Mouse (Mus musculus) fibroblast of lung, adult 2 months (primary cell): ENCODE results near the gene Mbd3l2.
"Not testable (repeated sequence)": the region's sequence is repeated elsewhere in the genome, so short reads cannot be mapped to it uniquely, and the experiment has no call there.

ENCODE experiments used
- DNase-seq: peaks from one replicate; pipeline ENCODE4 v3.0.0-alpha.2; 2011; ENCODE audit warnings: low read depth

The Mbd3l2 gene

DNA sequence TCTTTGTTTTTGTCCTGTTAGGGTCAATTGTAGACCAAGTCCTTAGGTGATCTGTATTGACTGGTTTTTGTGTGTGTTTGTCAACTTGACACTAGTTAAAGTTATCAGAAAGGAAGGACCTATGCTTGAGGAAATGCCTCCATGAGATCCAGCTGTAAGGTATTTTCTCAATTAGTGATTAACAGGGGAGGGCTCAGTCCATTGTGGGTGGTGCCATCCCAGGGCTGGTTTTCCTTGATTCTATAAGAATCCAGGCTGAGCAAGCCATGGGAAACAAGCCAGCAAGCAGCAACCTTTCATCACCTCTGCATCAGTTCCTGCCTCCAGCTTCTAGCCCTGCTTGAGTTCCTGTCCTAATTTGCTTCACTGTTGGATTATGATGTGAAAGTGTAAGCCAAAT lies at the start of gene Mbd3l2:
Mbd3l2 (plus strand) TSS at position 301 of the 400 bp plus-strand sequence.
- no peak for DNase-seq

DNA sequence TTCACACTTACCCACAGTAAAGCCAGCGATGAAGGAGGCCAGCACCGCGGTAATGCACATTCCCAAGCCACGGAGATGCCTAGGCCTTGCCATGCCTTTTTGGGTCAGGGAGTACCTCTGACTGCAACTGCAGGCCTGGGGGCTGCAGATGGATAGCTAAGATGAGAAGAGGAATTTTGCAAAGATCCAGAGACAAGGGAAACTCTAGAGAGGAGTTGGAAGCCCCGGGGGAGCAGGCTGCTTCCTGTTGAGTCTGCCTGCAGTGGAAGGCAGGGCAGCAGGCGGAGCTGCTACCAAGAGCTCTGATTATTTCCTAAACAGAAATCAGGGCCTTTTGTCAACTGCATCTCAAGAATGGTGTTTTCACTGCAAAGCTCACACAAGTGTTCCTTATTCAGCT lies 44.7 kb upstream of the Mbd3l2 start:
- DNase-seq: no peak

DNA sequence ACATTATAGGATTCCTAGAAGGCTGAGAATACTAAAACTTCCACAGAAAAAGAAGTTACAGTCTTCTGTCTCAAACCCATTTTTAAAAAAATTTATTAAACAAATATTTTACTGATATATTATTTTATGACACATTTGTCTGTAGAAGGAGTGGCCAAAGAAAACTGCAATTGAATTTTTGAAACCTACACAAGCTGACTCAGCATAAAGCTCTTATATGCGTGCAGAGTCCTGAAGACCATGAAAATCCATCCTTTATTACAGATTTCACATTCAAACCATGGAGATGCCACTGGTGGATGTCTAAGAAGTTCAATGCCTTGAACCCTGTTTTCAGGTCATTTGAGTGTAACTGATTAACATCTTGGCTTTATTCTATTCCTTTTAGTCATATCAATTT lies 30.8 kb upstream of the Mbd3l2 start:
- no peak for DNase-seq

DNA sequence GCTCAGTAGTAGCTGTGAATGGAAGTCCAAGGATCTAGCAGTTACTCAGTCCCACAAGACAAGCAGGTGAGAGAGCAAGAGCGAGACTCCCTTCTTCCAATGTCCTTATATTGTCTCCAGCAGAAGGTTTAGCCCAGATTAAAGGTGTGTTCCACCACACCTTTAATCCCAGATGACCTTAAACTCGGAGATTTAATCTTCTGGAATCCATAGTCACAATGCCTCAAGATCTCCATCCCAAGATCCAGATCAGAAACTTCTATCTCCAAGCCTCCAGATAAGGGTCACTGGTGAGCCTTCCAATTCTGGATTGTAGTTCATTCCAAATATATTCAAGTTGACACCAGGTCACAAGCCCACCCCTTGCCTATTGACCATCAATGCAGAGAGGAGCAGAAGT lies 27.6 kb upstream of the Mbd3l2 start, which contains the start of gene Naalad2:
Naalad2 (minus strand) TSS at position 101 of the 400 bp plus-strand sequence.
- not testable (repeated sequence) for DNase-seq

DNA sequence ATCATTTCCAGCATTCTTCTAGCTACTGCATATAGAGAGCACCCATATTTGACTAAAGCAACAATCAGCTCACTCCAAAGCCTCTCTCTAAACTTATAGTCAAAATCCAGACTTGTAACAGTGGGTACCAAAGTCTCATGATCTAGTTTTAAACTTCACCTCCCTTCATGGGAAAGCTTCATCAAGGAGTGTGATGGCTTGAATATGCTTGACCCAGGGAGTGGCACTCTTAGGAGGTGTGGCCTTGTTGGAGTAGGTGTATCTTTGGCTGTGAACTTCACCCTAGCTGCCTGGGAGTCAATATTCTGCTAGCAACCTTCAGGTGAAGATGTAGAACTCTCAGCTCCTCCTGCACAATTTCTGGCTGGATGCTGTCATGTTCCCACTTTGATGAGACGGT lies 26.3 kb upstream of the Mbd3l2 start, which contains the start of gene Ubtfl1:
Ubtfl1 (plus strand) TSS at position 301 of the 400 bp plus-strand sequence.
- DNase-seq: no peak

DNA sequence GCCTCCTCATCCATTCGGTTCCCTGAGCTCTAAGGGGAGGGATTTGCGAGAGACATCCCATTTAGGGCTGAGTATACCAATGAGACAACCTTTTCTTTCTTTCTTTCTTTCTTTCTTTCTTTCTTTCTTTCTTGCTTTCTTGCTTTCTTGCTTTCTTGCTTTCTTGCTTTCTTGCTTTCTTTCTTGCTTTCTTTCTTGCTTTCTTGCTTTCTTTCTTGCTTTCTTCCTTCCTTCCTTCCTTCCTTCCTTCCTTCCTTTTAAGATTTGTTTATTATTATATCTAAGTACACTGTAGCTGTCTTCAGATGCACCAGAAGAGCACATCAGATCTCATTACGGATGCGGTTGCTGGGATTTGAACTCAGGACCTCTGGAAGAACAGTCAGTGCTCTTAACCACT lies 18.1 kb upstream of the Mbd3l2 start:
- DNase-seq: not testable (repeated sequence)

DNA sequence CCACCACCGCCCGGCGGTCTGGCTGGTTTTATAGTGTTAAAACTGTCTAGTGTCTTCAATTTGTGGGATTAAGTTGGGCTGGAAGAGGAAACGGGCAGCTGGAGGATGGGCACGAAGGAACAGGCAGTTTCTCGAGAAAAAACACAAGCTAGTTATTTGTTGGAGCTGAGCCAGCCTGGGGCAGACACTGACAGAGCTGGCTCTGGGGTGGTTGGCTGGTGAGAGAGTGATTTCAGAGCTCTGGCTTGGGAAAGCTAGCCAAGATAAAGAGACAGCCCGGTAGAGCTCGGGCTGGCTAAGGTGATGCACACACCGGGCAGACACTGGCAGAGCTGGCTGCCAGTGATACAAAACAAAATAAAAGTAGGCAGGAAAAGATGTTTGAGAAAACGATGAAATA lies 1.2 kb downstream of the Mbd3l2 start:
- DNase-seq: no peak

DNA sequence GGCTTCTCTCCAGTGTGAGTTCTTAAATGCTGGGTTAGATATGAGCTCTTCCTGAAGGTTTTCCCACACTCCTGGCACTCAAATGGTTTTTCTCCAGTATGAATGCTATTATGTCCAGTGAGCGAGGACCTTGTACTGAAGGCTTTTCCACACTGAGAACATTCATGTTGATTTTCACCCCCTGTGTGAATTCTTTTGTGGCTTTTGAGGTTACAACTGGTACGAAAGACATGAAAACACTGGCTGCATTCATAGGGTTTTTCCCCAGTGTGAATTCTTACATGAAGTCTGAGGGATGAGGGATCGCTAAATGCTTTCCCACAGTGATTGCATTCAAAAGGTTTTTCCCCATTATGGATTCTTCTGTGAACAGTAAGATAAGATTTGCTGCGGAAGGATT lies 26.1 kb downstream of the Mbd3l2 start:
- no peak for DNase-seq

DNA sequence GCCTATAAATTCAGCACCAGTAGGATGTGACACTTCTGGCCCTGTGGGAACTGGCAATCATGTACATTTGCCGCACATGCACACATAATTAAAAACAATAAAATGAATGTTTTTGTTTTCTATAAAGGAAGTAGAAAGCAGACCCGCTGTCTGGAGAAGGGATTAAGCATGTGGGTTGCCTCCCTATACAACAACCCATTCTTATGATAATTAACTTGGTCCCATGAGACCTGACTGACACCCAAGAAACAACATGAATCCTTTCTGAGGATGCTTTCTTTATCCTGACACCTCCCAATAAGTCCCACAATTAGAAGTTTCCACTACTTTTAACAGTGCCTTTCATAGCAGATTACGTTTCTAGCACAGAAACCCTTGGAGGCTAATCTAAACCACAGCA lies 36.9 kb downstream of the Mbd3l2 start:
- DNase-seq: no peak

DNA sequence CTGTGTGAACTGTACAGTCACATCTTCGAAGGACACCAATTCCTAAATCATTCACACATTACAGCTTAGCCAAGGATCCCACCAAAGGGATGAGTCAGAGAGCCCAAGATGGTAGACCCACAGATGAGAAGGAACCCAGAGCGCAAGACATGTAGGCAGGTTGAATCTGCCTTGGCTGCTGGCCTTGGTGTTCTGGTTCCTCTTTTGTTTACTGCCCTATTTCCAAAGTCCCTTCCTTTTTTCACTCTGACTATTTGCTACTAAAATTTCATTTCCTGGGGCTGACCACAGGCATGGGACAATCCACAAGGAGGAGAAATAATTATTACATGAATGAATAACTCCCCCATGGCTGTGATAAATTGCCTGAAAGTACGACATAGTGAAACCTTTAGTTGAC lies 37.6 kb downstream of the Mbd3l2 start:
- no peak for DNase-seq

DNA sequence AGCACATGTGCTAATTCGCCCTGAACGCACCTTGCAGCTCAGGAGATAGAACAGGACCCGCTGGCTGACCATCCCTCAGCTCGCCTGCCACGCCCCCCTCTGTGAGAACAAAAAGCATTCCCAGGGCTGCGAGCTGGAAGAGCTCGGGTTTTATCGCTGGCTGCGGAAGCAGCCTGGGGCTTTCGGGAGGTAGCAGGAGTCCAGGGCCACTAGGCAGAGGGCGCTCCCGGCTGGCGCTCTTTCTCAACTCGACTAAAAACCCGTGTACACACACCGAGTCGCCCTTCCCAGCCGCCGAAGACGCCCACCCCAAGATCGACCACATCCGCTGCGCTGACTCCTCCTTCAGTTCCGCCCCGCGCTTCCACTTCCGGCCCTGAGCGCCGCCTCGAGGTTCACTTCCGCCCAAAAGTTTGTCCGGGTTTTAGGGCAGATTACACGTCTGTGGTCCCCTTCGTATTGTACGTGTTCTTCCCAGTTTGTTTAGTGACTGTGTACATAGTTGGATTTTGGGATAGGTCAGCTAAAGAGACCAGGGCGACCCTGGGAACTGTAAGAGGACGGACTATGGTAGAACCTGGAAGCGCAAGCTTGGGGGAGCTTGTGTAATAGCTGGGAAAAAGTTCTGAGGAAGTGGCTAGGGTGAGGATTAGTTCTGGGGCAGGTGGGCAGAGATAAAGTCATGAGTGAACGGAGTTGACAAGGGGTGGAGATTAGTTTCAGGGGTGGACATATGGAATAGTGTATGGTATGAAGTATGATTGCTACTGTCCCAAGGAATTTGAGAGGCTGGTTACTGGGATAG lies 43.1 kb downstream of the Mbd3l2 start:
- peak; percentile 74 for DNase-seq

DNA sequence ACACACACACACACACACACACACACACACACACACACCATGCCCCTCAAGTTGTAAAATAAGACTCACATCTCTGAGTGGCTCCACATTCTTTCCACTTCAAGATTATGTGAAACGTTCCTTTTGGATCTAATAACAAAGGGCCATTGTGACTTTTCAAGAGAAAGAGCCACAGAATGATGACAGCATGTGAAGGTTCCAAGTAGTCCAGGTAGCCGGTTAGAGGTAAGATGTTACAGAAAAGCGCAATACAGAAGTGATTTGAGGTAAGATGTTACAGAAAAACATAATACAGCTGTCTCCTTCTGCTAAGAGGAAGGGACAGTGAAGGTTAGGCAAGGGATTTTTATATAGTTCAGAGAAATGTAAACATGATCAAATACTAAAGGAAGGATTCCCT lies 47.7 kb downstream of the Mbd3l2 start, which contains the start of the genes Zfp558 and Mbd3l1:
Zfp558 (minus strand) TSS at position 101 of the 400 bp plus-strand sequence.
Mbd3l1 (plus strand) TSS at position 192 of the 400 bp plus-strand sequence.
- DNase-seq: no peak
